Mouse (Mus musculus): ENCODE data around the gene Ccdc38. TPM values are rescaled to one million over a fixed set of nuclear protein-coding genes. Genes with fewer than 3 reads are reported as not detected.
A peak's percentile ranks its signal among the peaks of the same experiment; 100 is the strongest.

The Ccdc38 gene
- polyA plus RNA-seq, 1 experiment from 2014 or later = 0.35 TPM

DNA sequence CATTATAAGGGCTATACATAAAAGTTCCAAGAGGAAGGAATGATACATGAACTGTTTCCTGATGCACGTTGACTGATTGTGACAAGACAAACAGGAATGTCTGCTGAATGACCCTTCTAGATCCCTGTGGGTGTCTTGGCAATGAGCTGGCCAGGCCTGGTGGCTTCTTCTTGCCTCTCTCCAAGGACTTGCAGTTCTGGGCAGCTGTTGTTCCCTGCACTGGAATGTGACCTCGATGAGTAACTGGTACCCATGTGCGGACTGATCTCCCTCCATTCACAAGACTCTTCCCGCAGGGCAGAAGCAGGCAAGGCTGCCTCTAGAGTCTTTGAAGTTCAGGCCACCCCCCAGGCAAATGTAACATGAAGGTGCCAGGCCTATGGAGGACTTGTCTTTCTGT is 55.4 kb downstream of the Ccdc38 start:
- no peak overlapping the region for H3K4me3 ChIP-seq
- H3K27ac ChIP-seq = no peak overlapping the region
- peaks cover 3% of the 10 kb centered on the region; the same call in 1 of the 2 replicates for H3K27me3 ChIP-seq (ENCODE audit: insufficient read depth, poor library complexity, severe bottlenecking)
- H3K9me3 ChIP-seq = no peaks in the 10 kb centered on the region
- 61% methylated on average over 4 of the region's 4 CpGs for WGBS
- no peaks in the 10 kb centered on the region for H3K4me1 ChIP-seq
- H3K36me3 ChIP-seq = no peaks in the 10 kb centered on the region
- peak; percentile 68 for DNase-seq (ENCODE audit: low spot score)

- WGBS = 73% methylated on average over 3 of the region's 3 CpGs
- Histone ChIP-seq H3K9me3 (no peaks in the 10 kb centered on the region), H3K27ac (no peak overlapping the region), H3K36me3 (no peaks in the 10 kb centered on the region), H3K27me3 (ENCODE audit: insufficient read depth, poor library complexity, severe bottlenecking) (peaks cover 3% of the 10 kb centered on the region; the same call in 1 of the 2 replicates), H3K4me1 (no peaks in the 10 kb centered on the region), H3K4me3 (no peak overlapping the region)
- DNase-seq (ENCODE audit: low spot score) = peak; percentile 66
Observed at GRCm38 (mm10) chr10:93596641-93597040, 56.2 kb downstream of the Ccdc38 start.

- Histone ChIP-seq H3K4me3 (no peak overlapping the region), H3K36me3 (no peaks in the 10 kb centered on the region)
- peak; percentile 27 for DNase-seq (ENCODE audit: low spot score)
Observed at GRCm38 (mm10) chr10:93602309-93602708, 61.9 kb downstream of the Ccdc38 start.

GRCm38 (mm10) chr10:93603256-93603655 is 62.8 kb downstream of the Ccdc38 start:
- Histone ChIP-seq H3K4me1 (no peaks in the 10 kb centered on the region), H3K27me3 (ENCODE audit: insufficient read depth, poor library complexity, severe bottlenecking) (no peaks in the 10 kb centered on the region), H3K27ac (no peak overlapping the region), H3K9me3 (no peaks in the 10 kb centered on the region), H3K4me3 (no peak overlapping the region), H3K36me3 (no peaks in the 10 kb centered on the region)
- DNase-seq (ENCODE audit: low spot score) = no peak
- 88% methylated on average over 1 of the region's 1 CpGs for WGBS

More at GRCm38 (mm10) chr10:93602309-93602708, 61.9 kb downstream of the Ccdc38 start:
- Histone ChIP-seq H3K9me3 (no peaks in the 10 kb centered on the region), H3K27me3 (ENCODE audit: insufficient read depth, poor library complexity, severe bottlenecking) (no peaks in the 10 kb centered on the region), H3K4me1 (no peaks in the 10 kb centered on the region), H3K27ac (no peak overlapping the region)
- 83% methylated on average over 5 of the region's 5 CpGs for WGBS

GRCm38 (mm10) chr10:93606326-93606725 is 65.9 kb downstream of the Ccdc38 start:
- no peaks in the 10 kb centered on the region for H3K4me1 ChIP-seq
- H3K4me3 ChIP-seq = no peak overlapping the region
- H3K9me3 ChIP-seq = no peaks in the 10 kb centered on the region
- DNase-seq (ENCODE audit: low spot score) = no peak
- no peak overlapping the region for H3K27ac ChIP-seq
- no peaks in the 10 kb centered on the region for H3K36me3 ChIP-seq
- H3K27me3 ChIP-seq (ENCODE audit: insufficient read depth, poor library complexity, severe bottlenecking) = no peaks in the 10 kb centered on the region
- 86% methylated on average over 9 of the region's 9 CpGs for WGBS

GRCm38 (mm10) chr10:93608051-93608450 is 67.6 kb downstream of the Ccdc38 start:
- DNase-seq (ENCODE audit: low spot score) = no peak
- WGBS = 66% methylated on average over 9 of the region's 9 CpGs
- H3K9me3 ChIP-seq = no peaks in the 10 kb centered on the region

DNA sequence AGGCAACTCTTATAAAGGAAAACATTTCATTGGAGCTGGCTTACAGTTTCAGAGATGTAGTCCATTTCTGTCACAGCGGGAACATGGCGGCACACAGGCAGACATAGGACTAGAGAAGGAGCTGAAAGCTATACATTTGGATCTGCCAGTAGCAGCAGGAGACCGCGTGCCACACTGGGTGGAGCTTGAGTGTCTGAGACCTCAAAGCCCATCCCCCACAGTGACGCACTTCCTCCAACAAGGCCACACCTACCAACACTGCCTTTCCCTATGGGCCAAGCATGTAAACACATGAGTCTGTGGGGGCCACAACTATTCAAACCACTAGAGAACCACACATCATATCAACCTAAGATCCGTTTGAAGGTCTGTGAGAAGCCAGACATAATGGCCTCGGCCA is 68.8 kb downstream of the Ccdc38 start:
- no peak overlapping the region for H3K27ac ChIP-seq
- H3K36me3 ChIP-seq = no peaks in the 10 kb centered on the region
- WGBS = 88% methylated on average over 7 of the region's 7 CpGs
- no peaks in the 10 kb centered on the region for H3K9me3 ChIP-seq
- no peaks in the 10 kb centered on the region for H3K27me3 ChIP-seq (ENCODE audit: insufficient read depth, poor library complexity, severe bottlenecking)
- DNase-seq (ENCODE audit: low spot score) = no peak
- no peak overlapping the region for H3K4me3 ChIP-seq
- no peaks in the 10 kb centered on the region for H3K4me1 ChIP-seq

More at GRCm38 (mm10) chr10:93608051-93608450, 67.6 kb downstream of the Ccdc38 start:
- Histone ChIP-seq H3K4me3 (no peak overlapping the region), H3K4me1 (no peaks in the 10 kb centered on the region), H3K27ac (no peak overlapping the region), H3K36me3 (no peaks in the 10 kb centered on the region), H3K27me3 (ENCODE audit: insufficient read depth, poor library complexity, severe bottlenecking) (no peaks in the 10 kb centered on the region)

DNA sequence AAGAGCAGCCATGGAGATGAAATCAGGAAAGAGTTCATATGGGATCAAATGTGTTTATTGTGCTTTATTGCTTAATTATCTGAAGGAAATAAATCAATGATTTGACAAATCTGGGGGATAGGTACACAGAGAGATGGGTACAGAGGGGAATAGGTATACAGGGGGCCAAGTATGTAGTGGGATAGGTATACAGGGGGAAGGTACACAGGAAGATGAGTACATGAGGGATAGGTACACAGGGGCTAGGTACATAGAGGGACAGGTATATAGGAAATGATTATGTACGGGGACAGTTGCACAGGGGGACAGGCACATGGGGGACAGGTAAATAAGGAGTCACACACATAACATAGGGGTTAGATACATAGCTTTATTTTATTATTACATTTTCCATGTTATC is 70.5 kb downstream of the Ccdc38 start:
- Histone ChIP-seq H3K27me3 (ENCODE audit: insufficient read depth, poor library complexity, severe bottlenecking) (no peaks in the 10 kb centered on the region), H3K4me1 (no peaks in the 10 kb centered on the region), H3K36me3 (no peaks in the 10 kb centered on the region), H3K9me3 (no peaks in the 10 kb centered on the region), H3K27ac (no peak overlapping the region), H3K4me3 (no peak overlapping the region)
- DNase-seq (ENCODE audit: low spot score) = no peak
- WGBS = 91% methylated on average over 1 of the region's 1 CpGs

DNA sequence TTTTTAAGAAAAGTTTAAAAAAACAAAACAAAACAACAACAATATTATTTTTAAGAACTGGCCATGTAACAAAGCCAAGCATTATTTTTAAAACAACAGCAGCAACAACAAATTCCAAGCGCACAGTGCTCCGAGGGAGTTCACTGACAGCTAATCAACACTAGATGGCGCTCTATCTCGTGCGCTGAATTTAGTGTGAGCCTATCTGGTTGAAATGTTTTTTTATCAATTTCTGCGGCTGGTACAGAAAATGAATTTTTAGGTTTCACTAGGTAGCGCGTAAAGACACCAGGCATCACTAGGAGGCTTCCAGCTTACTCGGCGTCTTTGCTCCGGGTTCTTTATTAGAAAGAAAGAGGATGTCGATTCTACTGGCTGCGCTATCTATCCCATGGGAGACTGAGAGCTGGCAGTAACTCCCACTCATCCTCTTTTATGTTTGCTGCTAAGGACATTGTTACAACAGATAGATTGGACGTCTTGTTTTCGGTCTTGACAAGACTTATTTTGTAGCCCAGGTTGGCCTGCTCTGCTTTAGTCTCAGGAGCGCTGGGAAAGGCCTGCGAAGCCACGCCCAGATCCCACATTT is 71.1 kb downstream of the Ccdc38 start:
- Histone ChIP-seq H3K27me3 (ENCODE audit: insufficient read depth, poor library complexity, severe bottlenecking) (no peaks in the 10 kb centered on the region), H3K4me1 (no peaks in the 10 kb centered on the region), H3K4me3 (no peak overlapping the region), H3K27ac (no peak overlapping the region), H3K36me3 (no peaks in the 10 kb centered on the region), H3K9me3 (no peaks in the 10 kb centered on the region)
- DNase-seq (ENCODE audit: low spot score) = no peak
- WGBS = 44% methylated on average over 18 of the region's 18 CpGs

- Histone ChIP-seq H3K36me3 (no peaks in the 10 kb centered on the region), H3K9me3 (no peaks in the 10 kb centered on the region), H3K27me3 (ENCODE audit: insufficient read depth, poor library complexity, severe bottlenecking) (no peaks in the 10 kb centered on the region), H3K27ac (no peak overlapping the region), H3K4me1 (no peaks in the 10 kb centered on the region), H3K4me3 (no peak overlapping the region)
- 83% methylated on average over 8 of the region's 8 CpGs for WGBS
- DNase-seq (ENCODE audit: low spot score) = no peak
Observed at GRCm38 (mm10) chr10:93614850-93615249, 74.4 kb downstream of the Ccdc38 start.

- Histone ChIP-seq H3K27me3 (ENCODE audit: insufficient read depth, poor library complexity, severe bottlenecking) (no peaks in the 10 kb centered on the region), H3K4me1 (no peaks in the 10 kb centered on the region), H3K27ac (no peak overlapping the region), H3K36me3 (no peaks in the 10 kb centered on the region), H3K4me3 (no peak overlapping the region), H3K9me3 (no peaks in the 10 kb centered on the region)
- DNase-seq (ENCODE audit: low spot score) = no peak
- WGBS = 51% methylated on average over 7 of the region's 7 CpGs
Observed at GRCm38 (mm10) chr10:93620438-93621179, 80.2 kb downstream of the Ccdc38 start.

DNA sequence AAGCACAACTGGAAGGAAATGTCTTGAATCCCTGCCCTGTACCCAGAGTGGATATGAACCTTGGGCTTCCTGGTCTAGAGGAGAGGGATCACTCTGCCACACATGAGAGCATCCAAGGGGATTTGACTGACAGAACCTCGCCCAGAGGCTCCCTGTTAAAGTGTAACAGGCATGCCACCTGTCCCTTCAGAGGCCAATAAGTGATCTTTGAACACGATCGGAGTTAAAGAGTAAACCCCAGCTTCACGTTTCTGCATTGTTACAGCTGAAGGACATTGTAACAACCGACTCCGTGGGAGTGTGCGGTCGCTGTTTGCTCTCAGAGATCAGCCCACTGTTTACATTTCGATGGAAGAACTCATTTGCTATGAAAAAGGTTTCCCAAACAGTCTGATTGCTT is 83.3 kb downstream of the Ccdc38 start:
- WGBS = 68% methylated on average over 9 of the region's 9 CpGs
- Histone ChIP-seq H3K4me1 (no peaks in the 10 kb centered on the region), H3K4me3 (no peak overlapping the region), H3K27me3 (ENCODE audit: insufficient read depth, poor library complexity, severe bottlenecking) (no peaks in the 10 kb centered on the region), H3K36me3 (no peaks in the 10 kb centered on the region), H3K27ac (no peak overlapping the region), H3K9me3 (no peaks in the 10 kb centered on the region)
- no peak for DNase-seq (ENCODE audit: low spot score)

DNA sequence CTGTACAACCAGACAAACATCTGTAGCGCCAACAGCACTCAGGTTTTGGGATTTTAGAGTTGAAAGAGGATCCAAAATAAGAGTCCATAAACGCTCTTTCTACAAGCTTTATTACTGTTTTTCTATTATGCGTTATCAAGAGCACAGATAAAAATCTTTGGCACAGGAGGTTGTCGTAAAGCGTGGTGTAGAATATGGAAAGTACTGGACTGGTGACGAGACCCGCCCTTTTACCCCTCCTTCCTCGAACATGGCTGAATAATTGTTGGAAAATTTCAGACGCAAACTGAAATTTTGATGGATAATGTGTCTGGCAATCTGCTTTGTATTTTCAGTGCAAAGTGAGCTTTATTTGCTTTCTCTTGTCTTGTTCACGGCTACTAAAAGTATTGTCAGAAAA is 83.7 kb downstream of the Ccdc38 start:
- H3K27me3 ChIP-seq (ENCODE audit: insufficient read depth, poor library complexity, severe bottlenecking) = no peaks in the 10 kb centered on the region

More for the DNA sequence above, 83.7 kb downstream of the Ccdc38 start:
- Histone ChIP-seq H3K9me3 (no peaks in the 10 kb centered on the region), H3K36me3 (no peaks in the 10 kb centered on the region), H3K27ac (no peak overlapping the region), H3K4me3 (no peak overlapping the region), H3K4me1 (no peaks in the 10 kb centered on the region)
- WGBS = 85% methylated on average over 10 of the region's 10 CpGs
- no peak for DNase-seq (ENCODE audit: low spot score)
